Mouse (Mus musculus) MEL (cell line): ENCODE measurements around the gene Acss2. TPM values are rescaled to one million over a fixed set of nuclear protein-coding genes. Genes with fewer than 3 reads are reported as not detected.

Source experiments
- DNase-seq: peaks from one replicate; pipeline ENCODE4 v3.0.0; 2011; ENCODE audit warnings: low read depth, low spot score
- H3K27ac ChIP-seq: 2 replicates; pipeline ENCODE4 v1.5.1; 2012; ENCODE audit warnings: low read depth, mild to moderate bottlenecking, control low read depth, low read length, moderate library complexity; ENCODE audit not compliant: control insufficient read depth
- H3K27me3 ChIP-seq, 2 experiments: fragments of 150-350 bp in 1 of 2; sonication (generic) in 1 of 2; 2 replicates each; pipeline ENCODE4 v1.6.1; 2012; ENCODE audit warnings: low read length in 2 of 2, mild to moderate bottlenecking in 2 of 2, improper control_type of control experiment in 1 of 2, moderate library complexity in 1 of 2; ENCODE audit not compliant: insufficient read depth in 2 of 2, control insufficient read depth in 1 of 2
- H3K36me3 ChIP-seq, 2 experiments: 2 replicates each; pipeline ENCODE4 v1.6.1; 2012 to 2014; ENCODE audit warnings: low read length in 2 of 2, improper control_type of control experiment in 1 of 2, inconsistent platforms in 1 of 2, mild to moderate bottlenecking in 1 of 2; ENCODE audit not compliant: insufficient read depth in 2 of 2, control insufficient read depth in 1 of 2
- H3K4me1 ChIP-seq, 2 experiments: fragments of 150-350 bp in 1 of 2; sonication (generic) in 1 of 2; 2 replicates each; pipeline ENCODE4 v1.6.1; 2012; ENCODE audit warnings: low read length in 2 of 2, improper control_type of control experiment in 1 of 2, mild to moderate bottlenecking in 1 of 2; ENCODE audit not compliant: insufficient read depth in 2 of 2, control insufficient read depth in 1 of 2
- H3K4me3 ChIP-seq, 2 experiments: fragments of 150-350 bp in 1 of 2; sonication (generic) in 1 of 2; 2 replicates each; pipeline ENCODE4 v1.5.1; 2012; ENCODE audit warnings: low read depth in 2 of 2, low read length in 2 of 2, mild to moderate bottlenecking in 2 of 2, moderate library complexity in 2 of 2, control low read depth in 1 of 2, improper control_type of control experiment in 1 of 2; ENCODE audit not compliant: control insufficient read depth in 1 of 2, insufficient read depth in 1 of 2
- H3K79me2 ChIP-seq: 2 replicates; pipeline ENCODE4 v1.6.1; 2012; ENCODE audit warnings: mild to moderate bottlenecking, low read length, moderate library complexity; ENCODE audit not compliant: control insufficient read depth, poor library complexity, insufficient read depth
- H3K9ac ChIP-seq: 2 replicates; pipeline ENCODE4 v1.6.1; 2012; ENCODE audit warnings: low read depth, mild to moderate bottlenecking, control low read depth, low read length, moderate library complexity; ENCODE audit not compliant: control insufficient read depth, poor library complexity, severe bottlenecking
- H3K9me3 ChIP-seq: fragments of 150-350 bp; sonication (generic); replicated peaks from 2 replicates; pipeline ENCODE4 v1.6.1; 2012; ENCODE audit warnings: mild to moderate bottlenecking, low read length, improper control_type of control experiment, moderate library complexity; ENCODE audit not compliant: insufficient read depth
- CHD1 ChIP-seq: IDR thresholded peaks from 2 replicates; pipeline ENCODE4 v1.6.1; 2012; ENCODE audit warnings: low read depth, mild to moderate bottlenecking, inconsistent platforms, low read length, improper control_type of control experiment
- CHD2 ChIP-seq: IDR thresholded peaks from 2 replicates; pipeline ENCODE4 v1.6.1; 2011; ENCODE audit warnings: low read length, improper control_type of control experiment
- E2F4 ChIP-seq: IDR thresholded peaks from 2 replicates; pipeline ENCODE4 v1.6.1; 2011; ENCODE audit warnings: low read depth, low read length, improper control_type of control experiment, borderline replicate concordance
- EP300 ChIP-seq, 2 experiments: IDR thresholded peaks; 2 replicates each; pipeline ENCODE4 v1.6.1; 2011; ENCODE audit warnings: improper control_type of control experiment in 2 of 2, low read length in 2 of 2, low read depth in 1 of 2, mild to moderate bottlenecking in 1 of 2
- GABPA ChIP-seq: IDR thresholded peaks from 2 replicates; pipeline ENCODE4 v1.6.1; 2012; ENCODE audit warnings: low read depth, mild to moderate bottlenecking, inconsistent platforms, low read length, improper control_type of control experiment, moderate library complexity
- GATA1 ChIP-seq: IDR thresholded peaks from 2 replicates; pipeline ENCODE4 v1.6.1; 2011; ENCODE audit warnings: low read depth, low read length, improper control_type of control experiment
- MAFK ChIP-seq: IDR thresholded peaks from 2 replicates; pipeline ENCODE4 v1.6.1; 2011; ENCODE audit warnings: low read depth, mild to moderate bottlenecking, low read length, improper control_type of control experiment, borderline replicate concordance
- MAX ChIP-seq: IDR thresholded peaks from 2 replicates; pipeline ENCODE4 v1.6.1; 2011; ENCODE audit warnings: low read length, improper control_type of control experiment
- MEF2A ChIP-seq: IDR thresholded peaks from 2 replicates; pipeline ENCODE4 v1.6.1; 2014; ENCODE audit warnings: low read depth, mild to moderate bottlenecking, inconsistent platforms, low read length, improper control_type of control experiment; ENCODE audit not compliant: poor library complexity, insufficient replicate concordance, severe bottlenecking; ENCODE audit errors: extremely low read depth
- MYC ChIP-seq: IDR thresholded peaks from 2 replicates; pipeline ENCODE4 v1.6.1; 2011; ENCODE audit warnings: low read depth, mild to moderate bottlenecking, low read length, improper control_type of control experiment, moderate library complexity
- NELFE ChIP-seq: IDR thresholded peaks from 2 replicates; pipeline ENCODE4 v1.6.1; 2011; ENCODE audit warnings: low read depth, low read length, improper control_type of control experiment
- NRF1 ChIP-seq: IDR thresholded peaks from 2 replicates; pipeline ENCODE4 v1.6.1; 2014; ENCODE audit warnings: low read depth, mild to moderate bottlenecking, inconsistent platforms, low read length, improper control_type of control experiment, moderate library complexity; ENCODE audit not compliant: poor library complexity, insufficient read depth, severe bottlenecking
- POLR2A ChIP-seq, 2 experiments: IDR thresholded peaks; 2 replicates each; pipeline ENCODE4 v1.6.1; 2011 to 2012; ENCODE audit warnings: low read length in 2 of 2, mild to moderate bottlenecking in 2 of 2, control low read depth in 1 of 2, improper control_type of control experiment in 1 of 2, low read depth in 1 of 2, moderate library complexity in 1 of 2; ENCODE audit not compliant: control insufficient read depth in 1 of 2, insufficient read depth in 1 of 2, poor library complexity in 1 of 2
- POLR2AphosphoS2 ChIP-seq: IDR thresholded peaks from 2 replicates; pipeline ENCODE4 v1.6.1; 2011; ENCODE audit warnings: low read length, improper control_type of control experiment
- SIN3A ChIP-seq: IDR thresholded peaks from 2 replicates; pipeline ENCODE4 v1.6.1; 2012; ENCODE audit warnings: low read length, improper control_type of control experiment, inconsistent platforms
- USF1 ChIP-seq: IDR thresholded peaks from 2 replicates; pipeline ENCODE4 v1.6.1; 2014; ENCODE audit warnings: low read depth, mild to moderate bottlenecking, inconsistent platforms, low read length, improper control_type of control experiment, moderate library complexity
- ZC3H11A ChIP-seq: IDR thresholded peaks from 2 replicates; pipeline ENCODE4 v1.6.1; 2012; ENCODE audit warnings: low read depth, mild to moderate bottlenecking, inconsistent platforms, low read length, improper control_type of control experiment
- polyA plus RNA-seq, 2 experiments: library from polyadenylated mRNA; stranded (reverse) in 1 of 2; unstranded in 1 of 2; fragments of >175 nt in 1 of 2; fragments of >200 nt in 1 of 2; gene quantifications; 2 replicates each; pipeline versions ENCODE4 v1.2.1 to v1.2.4; 2012; ENCODE audit warnings: low replicate concordance in 2 of 2, low read depth in 1 of 2; ENCODE audit not compliant: insufficient read length in 2 of 2, insufficient read depth in 1 of 2, missing spikeins in 1 of 2
- total RNA-seq: library from RNA; depleted of rRNA; stranded (reverse); fragments of 300-350 nt; gene quantifications from 2 replicates; pipeline ENCODE4 v1.2.3, GENCODE M21; 2012

Acss2 gene
- total and polyA plus RNA-seq, 3 experiments: 2.9 to 11.0 TPM; not detected in 1

- TF ChIP-seq SIN3A: peak; percentile 60; the same call in 1 of the 2 replicates
- no peak for TF ChIP-seq USF1
- TF ChIP-seq EP300 (IDR thresholded peaks at IDR 0.05; ENCODE audit: low read depth in 1 of 2, low read length in 2 of 2): no peak
- no peak for TF ChIP-seq CHD2
- TF ChIP-seq GATA1: no peak
- no peak for TF ChIP-seq POLR2A (IDR thresholded peaks at IDR 0.05; ENCODE audit: control insufficient read depth in 1 of 2, insufficient read depth in 1 of 2, low read depth in 1 of 2, low read length in 2 of 2, poor library complexity in 1 of 2)
- TF ChIP-seq MAFK: no peak
- no peak for TF ChIP-seq POLR2AphosphoS2
- TF ChIP-seq NELFE: no peak
- peak; percentile 100 for TF ChIP-seq ZC3H11A
- TF ChIP-seq GABPA: no peak
- no peak for TF ChIP-seq MEF2A
- TF ChIP-seq MAX: no peak
- no peak for TF ChIP-seq MYC
These were observed 1.8 kb upstream of the Acss2 start (continued) for GRCm38 (mm10) chr2:155515941-155516340.

- TF ChIP-seq E2F4 (no peak), CHD1 (0 out of 2 replicates have a peak, but pooled peaks have one; percentile 35), NRF1 (no peak), SIN3A (peak; percentile 16; the same call in 1 of the 2 replicates), EP300 (IDR thresholded peaks at IDR 0.05; ENCODE audit: low read depth in 1 of 2, low read length in 2 of 2) (no peak), POLR2AphosphoS2 (no peak)
- TF ChIP-seq, all 39 proteins: peak for 2
- Histone ChIP-seq H3K27me3 (no peaks in the 10 kb centered on the region), H3K79me2 (peaks cover 2% of the 10 kb centered on the region; the same call in 1 of the 2 replicates), H3K27ac (no peak overlapping the region), H3K4me3 (peak overlapping the region; percentile 65 to 96), H3K36me3 (peaks cover 0 to 11% of the 10 kb centered on the region in 2 experiments; a peak in 2 of 4 replicates), H3K4me1 (peaks cover 6 to 7% of the 10 kb centered on the region in 2 experiments), H3K9me3 (no peaks in the 10 kb centered on the region), H3K9ac (peak overlapping the region; percentile 72)
- peak; percentile 71 for DNase-seq
These were observed 953 bp downstream of the Acss2 start for GRCm38 (mm10) chr2:155518531-155519270.
